Mouse (Mus musculus) intestine, embryonic 14.5 days (tissue): ENCODE measurements around the gene Capn11. TPM values are rescaled to one million over a fixed set of nuclear protein-coding genes. Genes with fewer than 3 reads are reported as not detected.
A peak's percentile ranks its signal among the peaks of the same experiment; 100 is the strongest.

Source experiments
- ATAC-seq: fragments of 200-750 bp; cut with Nextera tagmentation; replicated peaks from 2 replicates; pipeline ENCODE4 v1.8.0; 2017; ENCODE audit warnings: low read depth, moderate number of reproducible peaks, moderate TSS enrichment, moderate library complexity; ENCODE audit not compliant: low FRiP score, low TSS enrichment
- DNase-seq: peaks from one replicate; pipeline ENCODE4 v3.0.0-alpha.2; 2018; ENCODE audit warnings: low spot score
- H3K27ac ChIP-seq: fragments of 300-500 bp; sonication (generic); 2 replicates; pipeline ENCODE4 v1.5.1; 2014; ENCODE audit warnings: low read depth, mild to moderate bottlenecking, control low read depth
- H3K27me3 ChIP-seq: fragments of 300-500 bp; sonication (generic); replicated peaks from 2 replicates; pipeline ENCODE4 v1.6.1; 2014; ENCODE audit warnings: low read length, control low read depth; ENCODE audit not compliant: control insufficient read depth, insufficient read depth
- H3K36me3 ChIP-seq: fragments of 300-500 bp; sonication (generic); 2 replicates; pipeline ENCODE4 v1.6.1; 2014; ENCODE audit warnings: low read length, control low read depth; ENCODE audit not compliant: control insufficient read depth, insufficient read depth
- H3K4me1 ChIP-seq: fragments of 300-500 bp; sonication (generic); replicated peaks from 2 replicates; pipeline ENCODE4 v1.6.1; 2014; ENCODE audit warnings: low read length, control low read depth, mixed read lengths; ENCODE audit not compliant: control insufficient read depth, insufficient read depth
- H3K4me2 ChIP-seq: fragments of 300-500 bp; sonication (generic); 2 replicates; pipeline ENCODE4 v1.6.1; 2014; ENCODE audit warnings: low read length
- H3K4me3 ChIP-seq: fragments of 300-500 bp; sonication (generic); 2 replicates; pipeline ENCODE4 v1.5.1; 2014; ENCODE audit warnings: low read depth, low read length, control low read depth, mixed read lengths
- H3K9ac ChIP-seq: fragments of 300-500 bp; sonication (generic); 2 replicates; pipeline ENCODE4 v1.6.1; 2014; ENCODE audit warnings: mild to moderate bottlenecking, low read length
- H3K9me3 ChIP-seq: fragments of 300-500 bp; sonication (generic); 2 replicates; pipeline ENCODE4 v1.6.1; 2016; ENCODE audit warnings: low read length, control low read depth; ENCODE audit not compliant: control insufficient read depth
- WGBS: fragments of 180-500 bp; shearing (Covaris S2); extraction: QIAGEN DNeasy Blood & Tissue Kit; methylation state at CpG from one replicate; pipeline ENCODE4 v1.1.7; 2014; 5-methylcytosine and 5-hydroxymethylcytosine counted together
- polyA plus RNA-seq: library from polyadenylated mRNA; unstranded; fragments of >200 nt; fragmentation: Nextera tagmentation; extraction: Ambion mirVana; gene quantifications from 2 replicates; pipeline ENCODE4 v1.2.1, GENCODE M21; 2014

The Capn11 gene
- polyA plus RNA-seq, 1 experiment from 2014 or later, result not detected

GRCm38 (mm10) chr17:45686716-45687115 lies 27.6 kb upstream of the Capn11 start, which contains the start of gene Tmem63b:
TSS of gene Tmem63b (minus strand) at chr17:45686905.
- Histone ChIP-seq H3K4me2 (peak within 1 kb of the TSS; percentile 65), H3K27me3 (no peaks in the 10 kb centered on the region), H3K4me3 (peak within 1 kb of the TSS; percentile 92), H3K9ac (peak within 1 kb of the TSS; percentile 69), H3K27ac (peak within 1 kb of the TSS; percentile 79), H3K4me1 (peaks cover 11% of the 10 kb centered on the region), H3K9me3 (no peaks in the 10 kb centered on the region), H3K36me3 (no peaks in the 10 kb centered on the region)
- no peak for DNase-seq
- ATAC-seq, result 0 out of 2 replicates have a peak, but pooled peaks have one; percentile 2
- WGBS, result 5% methylated on average over 12 of the region's 12 CpGs

DNA sequence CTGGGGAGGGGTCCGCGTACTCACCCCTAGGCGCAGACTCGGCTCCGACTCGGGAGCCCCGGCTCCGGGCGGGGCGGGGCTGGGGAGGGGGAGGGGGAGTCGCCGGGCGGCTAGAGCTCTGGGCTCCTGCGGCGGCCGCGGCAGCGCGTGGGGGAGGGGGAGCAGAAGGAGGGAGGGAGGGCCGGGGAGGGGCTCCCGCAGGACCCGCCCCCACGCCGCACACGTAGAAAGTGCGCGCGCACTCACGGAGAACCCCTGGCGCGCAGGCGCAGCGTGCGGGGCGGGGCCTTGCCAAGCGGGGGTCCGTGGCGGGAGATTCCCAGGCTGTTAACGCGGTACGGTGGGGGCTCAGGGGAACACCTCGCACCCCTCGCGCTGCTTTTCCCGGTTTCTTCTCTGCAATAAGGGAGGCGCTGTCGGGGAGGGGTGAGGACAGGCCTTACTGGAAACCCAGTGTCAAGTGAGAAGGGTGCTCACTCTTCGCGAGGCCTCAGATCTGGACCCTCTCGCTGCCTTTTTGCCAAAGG lies 27.0 kb upstream of the Capn11 start, which contains the start of gene Mrpl14:
Gene Mrpl14, plus strand, starts transcription at position 230 of the 527 bp plus-strand sequence.
- WGBS, result under 1% methylated on average over 33 of the region's 50 CpGs
- DNase-seq (peak; percentile 95), ATAC-seq (peak; percentile 90)
- Histone ChIP-seq H3K4me1 (peaks cover 11% of the 10 kb centered on the region), H3K27me3 (no peaks in the 10 kb centered on the region), H3K9ac (peak within 1 kb of the TSS; percentile 69), H3K4me2 (peak within 1 kb of the TSS; percentile 65), H3K9me3 (no peaks in the 10 kb centered on the region), H3K4me3 (peak within 1 kb of the TSS; percentile 92), H3K27ac (peak within 1 kb of the TSS; percentile 79), H3K36me3 (no peaks in the 10 kb centered on the region)

DNA sequence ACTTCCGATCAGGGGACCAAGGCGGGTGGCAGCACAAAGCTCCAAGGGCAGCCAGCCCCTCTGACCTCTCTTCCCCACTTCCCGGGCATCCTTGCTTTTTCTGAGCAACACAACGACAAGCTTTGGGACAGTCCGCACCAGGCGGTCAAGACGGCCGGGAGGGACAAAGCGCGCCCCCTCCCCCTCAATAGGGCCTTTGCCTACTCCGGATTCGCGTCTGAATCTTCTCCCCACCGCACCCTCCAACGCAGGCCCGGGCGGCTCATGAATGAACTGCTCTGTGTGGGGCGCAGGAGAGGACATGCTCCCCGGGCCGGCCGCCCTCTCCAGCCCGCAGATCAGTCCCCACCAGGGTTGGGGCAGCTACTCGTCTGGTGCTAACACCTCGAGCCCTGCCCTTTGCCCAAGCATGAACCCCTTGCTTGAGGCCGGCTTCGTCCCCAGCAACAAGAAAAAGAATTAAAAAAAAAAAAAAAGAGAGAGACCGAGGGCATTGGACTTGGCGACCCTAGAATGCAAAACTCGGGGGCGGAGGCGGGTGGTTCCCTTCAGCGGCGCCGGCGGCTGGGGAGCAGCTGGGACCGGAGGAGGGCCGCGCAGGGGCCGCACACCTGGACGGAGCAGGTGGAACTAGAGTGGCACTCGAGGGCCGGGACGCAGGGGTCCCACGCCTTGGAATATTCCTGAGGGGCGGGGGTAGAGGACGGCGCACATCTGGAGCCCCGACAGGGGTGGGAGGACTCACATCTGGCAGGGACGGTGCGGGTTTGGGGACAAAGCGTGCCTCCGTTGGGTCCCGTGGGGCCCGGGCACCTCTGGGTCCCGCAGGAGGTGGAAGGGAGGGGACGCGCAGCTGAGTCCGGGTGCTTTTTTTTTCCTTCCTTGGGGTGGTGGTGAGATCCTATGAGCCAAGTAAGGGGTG lies 26.3 kb upstream of the Capn11 start:
- H3K4me2 ChIP-seq, result peak overlapping the region; percentile 65
- H3K27me3 ChIP-seq, result no peaks in the 10 kb centered on the region
- no peaks in the 10 kb centered on the region for H3K9me3 ChIP-seq
- peak; percentile 67 for ATAC-seq
- peak; percentile 74 for DNase-seq
- peak overlapping the region; percentile 69 for H3K9ac ChIP-seq
- H3K4me1 ChIP-seq, result peaks cover 11% of the 10 kb centered on the region
- WGBS, result 1% methylated on average over 54 of the region's 58 CpGs
- H3K4me3 ChIP-seq, result peak overlapping the region; percentile 92
- H3K36me3 ChIP-seq, result no peaks in the 10 kb centered on the region
- H3K27ac ChIP-seq, result peak overlapping the region; percentile 79

GRCm38 (mm10) chr17:45684667-45685131 lies 25.6 kb upstream of the Capn11 start:
- peaks cover 11% of the 10 kb centered on the region for H3K4me1 ChIP-seq
- peak overlapping the region; percentile 65 for H3K4me2 ChIP-seq
- H3K9ac ChIP-seq, result peak overlapping the region; percentile 69
- H3K27ac ChIP-seq, result peak overlapping the region; percentile 79; the same call in 1 of the 2 replicates
- H3K27me3 ChIP-seq, result no peaks in the 10 kb centered on the region
- H3K9me3 ChIP-seq, result no peaks in the 10 kb centered on the region
- H3K4me3 ChIP-seq, result peak overlapping the region; percentile 92
- 33% methylated on average over 14 of the region's 14 CpGs for WGBS
- no peaks in the 10 kb centered on the region for H3K36me3 ChIP-seq
- ATAC-seq (no peak), DNase-seq (no peak)

GRCm38 (mm10) chr17:45682843-45683242 lies 23.7 kb upstream of the Capn11 start:
- Histone ChIP-seq H3K9me3 (no peaks in the 10 kb centered on the region), H3K36me3 (no peaks in the 10 kb centered on the region), H3K9ac (no peak overlapping the region), H3K4me1 (peaks cover 11% of the 10 kb centered on the region), H3K27ac (no peak overlapping the region), H3K27me3 (no peaks in the 10 kb centered on the region), H3K4me2 (no peak overlapping the region), H3K4me3 (no peak overlapping the region)
- 90% methylated on average over 4 of the region's 4 CpGs for WGBS
- no peak for ATAC-seq
- DNase-seq, result no peak

- H3K9ac ChIP-seq, result no peak overlapping the region
- no peak for DNase-seq
Observed at GRCm38 (mm10) chr17:45681588-45681987, 22.5 kb upstream of the Capn11 start.

GRCm38 (mm10) chr17:45680391-45680980 lies 21.4 kb upstream of the Capn11 start:
- H3K27me3 ChIP-seq, result no peaks in the 10 kb centered on the region
- H3K4me3 ChIP-seq, result no peak overlapping the region
- 0 out of 2 replicates have a peak overlapping the region, but pooled peaks have one; percentile 11 for H3K9ac ChIP-seq
- H3K4me2 ChIP-seq, result peak overlapping the region; percentile 30
- peaks cover 21% of the 10 kb centered on the region for H3K36me3 ChIP-seq
- peak overlapping the region; percentile 35; the same call in 1 of the 2 replicates for H3K27ac ChIP-seq
- WGBS, result 45% methylated on average over 8 of the region's 8 CpGs
- H3K4me1 ChIP-seq, result no peaks in the 10 kb centered on the region; the same call in none of the 2 replicates
- no peaks in the 10 kb centered on the region for H3K9me3 ChIP-seq
- ATAC-seq (no peak), DNase-seq (no peak)

More at GRCm38 (mm10) chr17:45681588-45681987, 22.5 kb upstream of the Capn11 start:
- H3K27ac ChIP-seq, result no peak overlapping the region
- no peaks in the 10 kb centered on the region; the same call in none of the 2 replicates for H3K4me1 ChIP-seq
- H3K4me2 ChIP-seq, result no peak overlapping the region
- peaks cover 10% of the 10 kb centered on the region for H3K36me3 ChIP-seq
- no peak overlapping the region for H3K4me3 ChIP-seq
- H3K9me3 ChIP-seq, result no peaks in the 10 kb centered on the region
- WGBS, result 100% methylated on average over 1 of the region's 1 CpGs
- H3K27me3 ChIP-seq, result no peaks in the 10 kb centered on the region
- ATAC-seq, result no peak

DNA sequence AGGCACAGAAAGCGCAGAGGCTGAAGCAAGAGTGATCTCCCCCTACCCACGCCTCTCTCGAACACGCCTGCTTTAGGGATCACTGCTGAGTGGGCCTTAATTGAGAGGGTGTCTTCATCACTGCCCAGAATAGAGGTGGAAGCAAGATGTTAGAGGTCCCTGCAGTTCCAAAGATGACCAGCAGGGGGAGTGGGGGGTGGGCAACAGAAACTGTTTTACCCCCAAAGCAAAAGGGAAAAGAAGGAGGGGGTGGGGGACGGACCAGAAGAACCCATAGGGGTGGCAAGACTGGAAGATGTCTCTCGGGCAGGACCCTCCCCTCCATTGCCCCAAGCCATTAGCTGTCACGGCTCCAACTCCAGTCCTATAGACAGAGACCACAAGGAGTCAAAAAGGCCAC lies 19.0 kb upstream of the Capn11 start:
- WGBS, result 23% methylated on average over 7 of the region's 7 CpGs
- no peak for ATAC-seq

More for the DNA sequence above, 19.0 kb upstream of the Capn11 start:
- DNase-seq, result peak; percentile 90
- Histone ChIP-seq H3K4me2 (no peak overlapping the region), H3K9me3 (no peaks in the 10 kb centered on the region), H3K4me1 (no peaks in the 10 kb centered on the region; the same call in 1 of the 2 replicates), H3K9ac (no peak overlapping the region), H3K4me3 (no peak overlapping the region), H3K27ac (no peak overlapping the region), H3K27me3 (no peaks in the 10 kb centered on the region), H3K36me3 (peaks cover 42% of the 10 kb centered on the region)
